Mouse (Mus musculus): ENCODE data around the gene Skida1.

The Skida1 gene

GRCm38 (mm10) chr2:18055016-18055928 is 6.4 kb upstream of the Skida1 start, which contains the start of gene Mllt10:
TSS of gene Mllt10 (plus strand) at chr2:18055237.
- DNase-seq (ENCODE audit: low spot score), result peak; percentile 60

- DNase-seq (ENCODE audit: low spot score), result peak; percentile 31
Observed at GRCm38 (mm10) chr2:18053951-18054530, 5.2 kb upstream of the Skida1 start.

GRCm38 (mm10) chr2:18053243-18053950 is 4.5 kb upstream of the Skida1 start:
- peak; percentile 35 for DNase-seq (ENCODE audit: low spot score)

- peak; percentile 14 for DNase-seq (ENCODE audit: low spot score)
Observed at GRCm38 (mm10) chr2:18052581-18052980, 3.7 kb upstream of the Skida1 start.

- no peak for DNase-seq (ENCODE audit: low spot score)
Observed at GRCm38 (mm10) chr2:18051831-18052170, 3.0 kb upstream of the Skida1 start.

- peak; percentile 64 for DNase-seq (ENCODE audit: low spot score)
Observed at GRCm38 (mm10) chr2:18051026-18051830, 2.4 kb upstream of the Skida1 start.

GRCm38 (mm10) chr2:18050541-18050985 is 1.7 kb upstream of the Skida1 start:
- DNase-seq (ENCODE audit: low spot score), result peak; percentile 65

GRCm38 (mm10) chr2:18050018-18050417 is 1.2 kb upstream of the Skida1 start:
- no peak for DNase-seq (ENCODE audit: low spot score)

GRCm38 (mm10) chr2:18049279-18049821 is 499 bp upstream of the Skida1 start:
- peak; percentile 53 for DNase-seq (ENCODE audit: low spot score)

GRCm38 (mm10) chr2:18047646-18048452 is 1.0 kb downstream of the Skida1 start:
- peak; percentile 81 for DNase-seq (ENCODE audit: low spot score)

- peak; percentile 63 for DNase-seq (ENCODE audit: low spot score)
Observed at GRCm38 (mm10) chr2:18046758-18047645, 1.8 kb downstream of the Skida1 start.

- DNase-seq (ENCODE audit: low spot score), result no peak
Observed at GRCm38 (mm10) chr2:18046186-18046585, 2.7 kb downstream of the Skida1 start.

- DNase-seq (ENCODE audit: low spot score), result no peak
Observed at GRCm38 (mm10) chr2:18045781-18046181, 3.1 kb downstream of the Skida1 start.

GRCm38 (mm10) chr2:18045143-18045780 is 3.6 kb downstream of the Skida1 start:
- DNase-seq (ENCODE audit: low spot score), result no peak

- DNase-seq (ENCODE audit: low spot score), result peak; percentile 79
Observed at GRCm38 (mm10) chr2:18041199-18041885, 7.5 kb downstream of the Skida1 start.

- DNase-seq (ENCODE audit: low spot score), result peak; percentile 61
Observed at GRCm38 (mm10) chr2:18040347-18041160, 8.3 kb downstream of the Skida1 start.

- DNase-seq (ENCODE audit: low spot score), result peak; percentile 78
Observed at GRCm38 (mm10) chr2:18039566-18040290, 9.1 kb downstream of the Skida1 start.
